Mouse (Mus musculus): ENCODE measurements around the gene Tcp11. TPM values are rescaled to one million over a fixed set of nuclear protein-coding genes. Genes with fewer than 3 reads are reported as not detected.

The Tcp11 gene
- polyA plus RNA-seq (2017; shearing (Covaris generic)) = 0.95 TPM

DNA sequence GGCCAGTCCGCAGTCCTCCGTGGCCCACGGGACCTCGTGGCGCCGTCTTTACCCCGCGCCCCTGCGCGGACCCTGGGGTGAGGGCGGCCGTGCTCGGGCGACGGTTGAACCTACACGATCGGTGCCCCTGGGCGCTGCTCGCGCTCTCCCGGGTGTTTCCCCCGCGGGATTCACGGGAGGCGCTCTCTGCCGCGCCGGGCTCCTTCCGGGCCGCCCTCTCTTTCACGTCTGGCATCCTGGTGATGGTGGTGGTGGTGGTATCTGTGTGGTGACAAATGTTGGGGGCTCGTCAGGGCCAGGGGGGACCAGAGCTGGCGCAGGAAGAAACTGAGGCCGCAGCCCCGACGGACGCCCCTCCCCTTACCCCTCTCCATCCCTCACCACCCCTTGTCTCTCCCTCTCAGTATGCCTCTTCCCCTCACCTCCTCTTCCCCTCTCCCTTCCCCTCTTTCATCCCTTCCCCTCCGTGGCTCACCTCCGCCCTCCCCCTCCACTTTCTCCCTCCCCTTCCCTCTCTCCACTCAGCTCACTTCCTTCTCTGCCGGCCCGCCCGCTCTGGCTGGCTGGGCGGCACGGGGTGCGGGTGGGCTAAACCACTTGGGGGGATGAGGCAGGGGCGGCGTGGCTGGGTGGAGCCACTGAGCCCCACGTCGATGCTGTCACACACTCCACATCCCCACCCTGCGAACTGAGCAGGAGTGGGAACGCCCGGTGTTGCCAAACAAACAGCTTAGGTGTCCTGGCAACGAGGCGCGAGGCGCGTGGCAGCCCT, at the start of gene Tcp11:
Gene Tcp11 (minus strand): TSS at position 595 of the 772 bp plus-strand sequence.

Other genes with a start within 250 kb of the Tcp11 start
- 184 TPM for gene Snrpc, start 242.5 kb downstream of the Tcp11 start, polyA plus RNA-seq (2017; shearing (Covaris generic))
- gene Uhrf1bp1, start 224.2 kb downstream of the Tcp11 start, polyA plus RNA-seq (2017; shearing (Covaris generic)) = 2.8 TPM
- 15.4 TPM for gene Anks1, start 171.3 kb downstream of the Tcp11 start, polyA plus RNA-seq (2017; shearing (Covaris generic))
- gene Taf11, start 170.8 kb downstream of the Tcp11 start, polyA plus RNA-seq (2017; shearing (Covaris generic)) = 48.0 TPM
- gene Scube3, start 61.5 kb upstream of the Tcp11 start, polyA plus RNA-seq (2017; shearing (Covaris generic)) = not detected
- gene Zfp523, start 96.5 kb upstream of the Tcp11 start, polyA plus RNA-seq (2017; shearing (Covaris generic)) = 12.8 TPM
- gene Def6, start 127.1 kb upstream of the Tcp11 start, polyA plus RNA-seq (2017; shearing (Covaris generic)) = 249 TPM
- gene Ppard, start 152.1 kb upstream of the Tcp11 start, polyA plus RNA-seq (2017; shearing (Covaris generic)) = 2.8 TPM
- 39.3 TPM for gene Fance, start 232.9 kb upstream of the Tcp11 start, polyA plus RNA-seq (2017; shearing (Covaris generic))
- gene Rpl10a, start 247.8 kb upstream of the Tcp11 start, polyA plus RNA-seq (2017; shearing (Covaris generic)) = 355 TPM